Mouse (Mus musculus): Measurements from ENCODE around the gene Hoxd4. TPM values are rescaled to one million over a fixed set of nuclear protein-coding genes. Genes with fewer than 3 reads are reported as not detected.

Hoxd4 gene
- polyA plus RNA-seq, 1 experiment, result 2.6 TPM

- Histone ChIP-seq H3K27ac (replicated peaks; ENCODE audit: low read depth, low read length) (no peak overlapping the region), H3K4me1 (ENCODE audit: control insufficient read depth, insufficient read depth, insufficient read length, low read length) (0 out of 2 replicates have a peak, but pooled peaks cover 5% of the 10 kb centered on the region), H3K4me3 (ENCODE audit: insufficient read depth, low read depth, low read length) (no peak overlapping the region)
Measured at GRCm38 (mm10) chr2:74695813-74696430, 15.8 kb upstream of the Hoxd4 start.

- H3K4me3 ChIP-seq (ENCODE audit: insufficient read depth, low read depth, low read length), result no peak overlapping the region
- H3K4me1 ChIP-seq (ENCODE audit: control insufficient read depth, insufficient read depth, insufficient read length, low read length), result 0 out of 2 replicates have a peak, but pooled peaks cover 5% of the 10 kb centered on the region
- H3K27ac ChIP-seq (replicated peaks; ENCODE audit: low read depth, low read length), result no peak overlapping the region
Measured at GRCm38 (mm10) chr2:74696442-74697335, 15.0 kb upstream of the Hoxd4 start.

GRCm38 (mm10) chr2:74697567-74698121, 14.1 kb upstream of the Hoxd4 start, which contains the start of gene Hoxd9:
Gene Hoxd9 (plus strand): TSS chr2:74697727.
- Histone ChIP-seq H3K4me1 (ENCODE audit: control insufficient read depth, insufficient read depth, insufficient read length, low read length) (no peaks in the 10 kb centered on the region), H3K27ac (replicated peaks; ENCODE audit: low read depth, low read length) (peak within 1 kb of the TSS; percentile 68), H3K4me3 (ENCODE audit: insufficient read depth, low read depth, low read length) (peak within 1 kb of the TSS; percentile 93)

GRCm38 (mm10) chr2:74698201-74699052, 13.3 kb upstream of the Hoxd4 start:
- no peaks in the 10 kb centered on the region for H3K4me1 ChIP-seq (ENCODE audit: control insufficient read depth, insufficient read depth, insufficient read length, low read length)
- H3K27ac ChIP-seq (replicated peaks; ENCODE audit: low read depth, low read length), result peak overlapping the region; percentile 68
- peak overlapping the region; percentile 93 for H3K4me3 ChIP-seq (ENCODE audit: insufficient read depth, low read depth, low read length)

- H3K27ac ChIP-seq (replicated peaks; ENCODE audit: low read depth, low read length), result no peak overlapping the region
- peak overlapping the region; percentile 93 for H3K4me3 ChIP-seq (ENCODE audit: insufficient read depth, low read depth, low read length)
- no peaks in the 10 kb centered on the region for H3K4me1 ChIP-seq (ENCODE audit: control insufficient read depth, insufficient read depth, insufficient read length, low read length)
Measured at GRCm38 (mm10) chr2:74699053-74699430, 12.7 kb upstream of the Hoxd4 start.

GRCm38 (mm10) chr2:74699664-74700545, 11.8 kb upstream of the Hoxd4 start:
- no peak overlapping the region for H3K27ac ChIP-seq (replicated peaks; ENCODE audit: low read depth, low read length)
- no peak overlapping the region for H3K4me3 ChIP-seq (ENCODE audit: insufficient read depth, low read depth, low read length)
- no peaks in the 10 kb centered on the region for H3K4me1 ChIP-seq (ENCODE audit: control insufficient read depth, insufficient read depth, insufficient read length, low read length)

GRCm38 (mm10) chr2:74700546-74701112, 11.1 kb upstream of the Hoxd4 start:
- Histone ChIP-seq H3K4me1 (ENCODE audit: control insufficient read depth, insufficient read depth, insufficient read length, low read length) (no peaks in the 10 kb centered on the region), H3K4me3 (ENCODE audit: insufficient read depth, low read depth, low read length) (no peak overlapping the region), H3K27ac (replicated peaks; ENCODE audit: low read depth, low read length) (no peak overlapping the region)

- no peaks in the 10 kb centered on the region for H3K4me1 ChIP-seq (ENCODE audit: control insufficient read depth, insufficient read depth, insufficient read length, low read length)
- no peak overlapping the region for H3K27ac ChIP-seq (replicated peaks; ENCODE audit: low read depth, low read length)
- H3K4me3 ChIP-seq (ENCODE audit: insufficient read depth, low read depth, low read length), result no peak overlapping the region
Measured at GRCm38 (mm10) chr2:74701949-74702819, 9.5 kb upstream of the Hoxd4 start.

GRCm38 (mm10) chr2:74702820-74703219, 8.9 kb upstream of the Hoxd4 start:
- peaks cover 2% of the 10 kb centered on the region; the same call in 1 of the 2 replicates for H3K4me1 ChIP-seq (ENCODE audit: control insufficient read depth, insufficient read depth, insufficient read length, low read length)
- no peak overlapping the region for H3K4me3 ChIP-seq (ENCODE audit: insufficient read depth, low read depth, low read length)
- no peak overlapping the region for H3K27ac ChIP-seq (replicated peaks; ENCODE audit: low read depth, low read length)

- H3K27ac ChIP-seq (replicated peaks; ENCODE audit: low read depth, low read length), result no peak overlapping the region
- H3K4me1 ChIP-seq (ENCODE audit: control insufficient read depth, insufficient read depth, insufficient read length, low read length), result peaks cover 2% of the 10 kb centered on the region; the same call in 1 of the 2 replicates
- H3K4me3 ChIP-seq (ENCODE audit: insufficient read depth, low read depth, low read length), result no peak overlapping the region
Measured at GRCm38 (mm10) chr2:74703317-74703716, 8.4 kb upstream of the Hoxd4 start.

GRCm38 (mm10) chr2:74703720-74704392, 7.9 kb upstream of the Hoxd4 start:
- Histone ChIP-seq H3K4me3 (ENCODE audit: insufficient read depth, low read depth, low read length) (peak overlapping the region; percentile 79; the same call in 1 of the 2 replicates), H3K4me1 (ENCODE audit: control insufficient read depth, insufficient read depth, insufficient read length, low read length) (peaks cover 2% of the 10 kb centered on the region; the same call in 1 of the 2 replicates), H3K27ac (replicated peaks; ENCODE audit: low read depth, low read length) (no peak overlapping the region)

- H3K4me1 ChIP-seq (ENCODE audit: control insufficient read depth, insufficient read depth, insufficient read length, low read length), result peaks cover 2% of the 10 kb centered on the region; the same call in 1 of the 2 replicates
- peak within 1 kb of the TSS; percentile 70 for H3K27ac ChIP-seq (replicated peaks; ENCODE audit: low read depth, low read length)
- H3K4me3 ChIP-seq (ENCODE audit: insufficient read depth, low read depth, low read length), result peak within 1 kb of the TSS; percentile 79
Measured at GRCm38 (mm10) chr2:74704393-74704998, 7.2 kb upstream of the Hoxd4 start, which contains the start of gene Hoxd8. Gene Hoxd8 (plus strand): TSS chr2:74704615.

All from brown adipose tissue, adult 24 weeks (tissue).